ENCODE assay signal across 9 mouse cellular contexts in the genomic region with DNA sequence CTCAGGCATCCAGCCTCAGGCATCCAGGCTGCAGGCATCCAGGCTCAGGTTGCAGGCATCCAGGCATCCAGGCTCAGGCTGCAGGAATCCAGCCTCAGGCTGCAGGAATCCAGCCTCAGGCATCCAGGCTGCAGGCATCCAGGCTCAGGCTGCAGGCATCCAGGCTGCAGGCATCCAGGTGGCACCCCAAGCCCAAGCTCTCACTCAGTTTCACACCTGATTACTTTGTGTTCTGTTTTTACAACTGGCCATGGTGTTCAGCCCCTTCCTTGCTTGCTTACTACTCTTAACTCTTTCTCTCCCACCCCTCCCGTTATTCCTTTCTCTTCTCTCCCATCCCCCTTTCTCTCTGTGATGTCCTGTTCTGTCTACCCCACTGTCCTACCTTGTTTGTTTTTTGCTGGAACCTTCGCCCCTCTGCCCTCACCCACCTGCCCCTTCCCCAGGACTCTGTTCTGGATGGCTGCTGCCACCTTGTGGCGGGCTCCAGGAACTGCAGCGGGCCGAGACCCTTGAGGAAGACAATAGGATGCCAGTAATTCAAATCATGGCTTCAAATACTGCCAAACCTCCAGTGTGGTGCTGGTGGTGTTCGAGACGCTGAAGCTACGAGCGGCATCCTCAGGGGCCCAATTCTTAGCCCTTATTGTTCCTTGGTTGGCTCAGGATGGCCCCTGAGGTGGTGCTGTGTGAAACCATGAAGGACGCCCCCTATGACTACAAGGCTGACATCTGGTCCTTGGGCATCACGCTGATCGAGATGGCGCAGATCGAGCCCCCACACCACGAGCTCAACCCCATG. TPM values are rescaled to one million over a fixed set of nuclear protein-coding genes. Genes with fewer than 3 reads are reported as not detected.
DNase-seq lines count a peak whose midpoint lies in the region.
"Had no signal": no experiment of that assay in that cellular context is flagged by ENCODE, and none has a peak within 500 bp of the region (broad histone marks: within the 10 kb centered on the region; RNA-seq: fewer than 3 reads in every experiment).

No protein-coding gene starts in this region.

- no peaks in the 10 kb centered on the region for H3K9me3 ChIP-seq in forebrain, embryonic 10.5 days
- H3K9me3 ChIP-seq: megakaryocyte, embryonic 14.5 days had no signal

- intact Hi-C loops in heart, postnatal 36 days (cut with DNase I): loop anchor here (1.0 to 2.0 kb wide), 3 partner anchors 58 to 245 kb away; no protein-coding TSS in a partner anchor

- H3K27me3 ChIP-seq in forebrain, embryonic 10.5 days (ENCODE audit: poor library complexity, severe bottlenecking): peaks cover 4% of the 10 kb centered on the region; the same call in 1 of the 2 replicates
- H3K27me3 ChIP-seq: megakaryocyte, embryonic 14.5 days had no signal

- peak; percentile 84 for DNase-seq in MN1 (ENCODE audit: low spot score)
- DNase-seq in c-Kit-negative CD71-positive TER-119-positive erythroid progenitor cells, embryonic 14.5 days (ENCODE audit: low read depth, low spot score): peak; percentile 30
- peak; percentile 82 for DNase-seq in forebrain, embryonic 10.5 days (ENCODE audit: extremely low spot score, low spot score)
- peak; percentile 84 to 88 for DNase-seq in heart, postnatal 36 days
- peak; percentile 88 to 90 for DNase-seq in layer of hippocampus, postnatal 10 days (ENCODE audit: low spot score in 2 of 2)
- DNase-seq in lung, postnatal 36 days: peak; percentile 85
- peak; percentile 70 to 81 for DNase-seq in right cerebral cortex, postnatal 10 days (ENCODE audit: low spot score in 2 of 2)
- DNase-seq in yolk sac, embryonic 10.5 days (ENCODE audit: low spot score): peak; percentile 73

- H3K4me1 ChIP-seq in forebrain, embryonic 10.5 days: peaks cover 13% of the 10 kb centered on the region

- H3K4me3 ChIP-seq in forebrain, embryonic 10.5 days: no peak overlapping the region; the same call in 1 of the 2 replicates
- H3K4me3 ChIP-seq: megakaryocyte, embryonic 14.5 days had no signal

- WGBS in forebrain, embryonic 10.5 days: 37% methylated on average over 15 of the region's 15 CpGs

- H3K36me3 ChIP-seq in forebrain, embryonic 10.5 days (replicated peaks): no peaks in the 10 kb centered on the region

- H3K27ac ChIP-seq in forebrain, embryonic 10.5 days: peak overlapping the region; percentile 68

RNA-seq across cellular contexts. Expression of gene Fbxw11, which starts 54.2 kb away (rescaled TPM):
- 87.0 and 90.8 TPM in 2 replicates for polyA plus RNA-seq in forebrain, embryonic 10.5 days (2016; fragmentation: Nextera tagmentation; extraction: Ambion mirVana)
- 10 to 100 TPM; 49.5 to 51.3 TPM for total RNA-seq in heart, postnatal 36 days (2021)
- 100 to 1,000 TPM; 119 to 132 TPM for total RNA-seq in layer of hippocampus, postnatal 10 days (2021)

RNA-seq across cellular contexts. Expression of gene Stk10, which starts 55.2 kb away (rescaled TPM):
- 2.0 and 2.3 TPM in 2 replicates for polyA plus RNA-seq in forebrain, embryonic 10.5 days (2016; fragmentation: Nextera tagmentation; extraction: Ambion mirVana)
- 1 to 10 TPM; 8.9 to 9.7 TPM for total RNA-seq in heart, postnatal 36 days (2021)
- 1 to 10 TPM; 6.3 to 9.4 TPM for total RNA-seq in layer of hippocampus, postnatal 10 days (2021)

RNA-seq across cellular contexts. Expression of gene Efcab9, which starts 56.4 kb away (rescaled TPM):
- 0.21 and 0.25 TPM in 2 replicates for polyA plus RNA-seq in forebrain, embryonic 10.5 days (2016; fragmentation: Nextera tagmentation; extraction: Ambion mirVana)
- total RNA-seq in heart, postnatal 36 days (2021): under 1 TPM in 1 of 2 experiments, not detected in 1; 0.41 TPM
- 1 to 10 TPM in 1 of 2 experiments, under 1 TPM in 1; 0.89 to 1.2 TPM for total RNA-seq in layer of hippocampus, postnatal 10 days (2021)

Comparison
In these comparisons a context has a peak if more than half of its experiments do, and no peak if none do; other contexts are left out.
1. DNase-seq: peak in every context shown above with its lines; median percentile 89 in layer of hippocampus, postnatal 10 days; 86 in heart, postnatal 36 days; 85 in lung, postnatal 36 days; 84 in MN1; 82 in forebrain, embryonic 10.5 days; 76 in right cerebral cortex, postnatal 10 days; 73 in yolk sac, embryonic 10.5 days; 30 in c-Kit-negative CD71-positive TER-119-positive erythroid progenitor cells, embryonic 14.5 days.